Mouse (Mus musculus): Measurements from ENCODE around the gene Otop1. TPM values are rescaled to one million over a fixed set of nuclear protein-coding genes. Genes with fewer than 3 reads are reported as not detected.

Otop1 gene
- polyA plus RNA-seq, 1 experiment: 0.67 TPM

- H3K4me3 ChIP-seq (ENCODE audit: control insufficient read depth, low read depth, low read length): peak overlapping the region; percentile 76
- peaks cover 2% of the 10 kb centered on the region; the same call in 1 of the 2 replicates for H3K4me1 ChIP-seq (ENCODE audit: control insufficient read depth, insufficient read depth, low read length)
- H3K27ac ChIP-seq (ENCODE audit: control insufficient read depth, insufficient read depth, low read depth, low read length): no peak overlapping the region
- no peaks in the 10 kb centered on the region for H3K27me3 ChIP-seq (ENCODE audit: control insufficient read depth, insufficient read depth, low read length)
- TF ChIP-seq POLR2A (IDR thresholded peaks at IDR 0.05; ENCODE audit: control insufficient read depth, low read depth, low read length) (no peak), CTCF (IDR thresholded peaks at IDR 0.05; ENCODE audit: control insufficient read depth, insufficient read depth, insufficient replicate concordance, low read depth, low read length) (no peak)
- no peaks in the 10 kb centered on the region for H3K36me3 ChIP-seq (ENCODE audit: control insufficient read depth, insufficient read depth, low read length)
Observed at GRCm38 (mm10) chr5:38301761-38302411, 26.1 kb downstream of the Otop1 start.

GRCm38 (mm10) chr5:38302651-38303050 lies 26.9 kb downstream of the Otop1 start:
- H3K4me1 ChIP-seq (ENCODE audit: control insufficient read depth, insufficient read depth, low read length): peaks cover 4% of the 10 kb centered on the region; the same call in 1 of the 2 replicates
- no peaks in the 10 kb centered on the region for H3K27me3 ChIP-seq (ENCODE audit: control insufficient read depth, insufficient read depth, low read length)
- TF ChIP-seq CTCF (IDR thresholded peaks at IDR 0.05; ENCODE audit: control insufficient read depth, insufficient read depth, insufficient replicate concordance, low read depth, low read length) (no peak), POLR2A (IDR thresholded peaks at IDR 0.05; ENCODE audit: control insufficient read depth, low read depth, low read length) (no peak)
- H3K36me3 ChIP-seq (ENCODE audit: control insufficient read depth, insufficient read depth, low read length): no peaks in the 10 kb centered on the region
- no peak overlapping the region for H3K27ac ChIP-seq (ENCODE audit: control insufficient read depth, insufficient read depth, low read depth, low read length)
- peak overlapping the region; percentile 76 for H3K4me3 ChIP-seq (ENCODE audit: control insufficient read depth, low read depth, low read length)

GRCm38 (mm10) chr5:38305241-38305640 lies 29.5 kb downstream of the Otop1 start:
- no peak overlapping the region for H3K4me3 ChIP-seq (ENCODE audit: control insufficient read depth, low read depth, low read length)
- H3K36me3 ChIP-seq (ENCODE audit: control insufficient read depth, insufficient read depth, low read length): no peaks in the 10 kb centered on the region
- no peak overlapping the region for H3K27ac ChIP-seq (ENCODE audit: control insufficient read depth, insufficient read depth, low read depth, low read length)
- TF ChIP-seq POLR2A (IDR thresholded peaks at IDR 0.05; ENCODE audit: control insufficient read depth, low read depth, low read length) (no peak), CTCF (IDR thresholded peaks at IDR 0.05; ENCODE audit: control insufficient read depth, insufficient read depth, insufficient replicate concordance, low read depth, low read length) (no peak)
- H3K27me3 ChIP-seq (ENCODE audit: control insufficient read depth, insufficient read depth, low read length): no peaks in the 10 kb centered on the region
- peaks cover 2% of the 10 kb centered on the region; the same call in 1 of the 2 replicates for H3K4me1 ChIP-seq (ENCODE audit: control insufficient read depth, insufficient read depth, low read length)

- peak overlapping the region; percentile 78 for H3K4me3 ChIP-seq (ENCODE audit: control insufficient read depth, low read depth, low read length)
- TF ChIP-seq POLR2A (IDR thresholded peaks at IDR 0.05; ENCODE audit: control insufficient read depth, low read depth, low read length): no peak
- peak; percentile 89 for TF ChIP-seq CTCF (IDR thresholded peaks at IDR 0.05; ENCODE audit: control insufficient read depth, insufficient read depth, insufficient replicate concordance, low read depth, low read length)
- no peaks in the 10 kb centered on the region for H3K36me3 ChIP-seq (ENCODE audit: control insufficient read depth, insufficient read depth, low read length)
- H3K27ac ChIP-seq (ENCODE audit: control insufficient read depth, insufficient read depth, low read depth, low read length): no peak overlapping the region
- peaks cover 2% of the 10 kb centered on the region; the same call in 1 of the 2 replicates for H3K4me1 ChIP-seq (ENCODE audit: control insufficient read depth, insufficient read depth, low read length)
- H3K27me3 ChIP-seq (ENCODE audit: control insufficient read depth, insufficient read depth, low read length): no peaks in the 10 kb centered on the region
Observed at GRCm38 (mm10) chr5:38307255-38308101, 31.7 kb downstream of the Otop1 start.

DNA sequence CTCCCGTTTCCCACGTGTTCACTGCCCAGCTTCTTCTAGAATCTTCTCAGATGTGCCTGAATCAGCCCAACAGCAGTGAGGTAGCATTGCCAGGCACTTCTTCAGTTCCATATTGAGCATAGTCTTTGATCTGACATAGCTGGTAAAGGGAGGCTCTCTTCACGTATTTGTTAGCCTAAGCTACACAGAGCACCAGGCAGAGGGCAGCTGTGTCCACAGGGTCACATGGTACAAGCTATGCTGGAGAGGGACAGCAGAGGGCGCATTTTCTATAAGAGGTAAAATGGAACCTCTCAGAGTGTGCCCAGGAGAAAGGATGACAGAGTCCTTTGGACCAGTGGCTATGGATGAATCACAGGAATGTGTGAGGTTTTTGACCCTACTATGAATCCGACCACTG lies 33.1 kb downstream of the Otop1 start:
- Histone ChIP-seq H3K4me1 (ENCODE audit: control insufficient read depth, insufficient read depth, low read length) (peaks cover 2% of the 10 kb centered on the region; the same call in 1 of the 2 replicates), H3K27ac (ENCODE audit: control insufficient read depth, insufficient read depth, low read depth, low read length) (no peak overlapping the region), H3K27me3 (ENCODE audit: control insufficient read depth, insufficient read depth, low read length) (no peaks in the 10 kb centered on the region), H3K36me3 (ENCODE audit: control insufficient read depth, insufficient read depth, low read length) (no peaks in the 10 kb centered on the region), H3K4me3 (ENCODE audit: control insufficient read depth, low read depth, low read length) (no peak overlapping the region)
- TF ChIP-seq POLR2A (IDR thresholded peaks at IDR 0.05; ENCODE audit: control insufficient read depth, low read depth, low read length): no peak
- TF ChIP-seq CTCF (IDR thresholded peaks at IDR 0.05; ENCODE audit: control insufficient read depth, insufficient read depth, insufficient replicate concordance, low read depth, low read length): peak; percentile 32; the same call in 1 of the 2 replicates

GRCm38 (mm10) chr5:38309795-38310194 lies 34.0 kb downstream of the Otop1 start:
- no peak overlapping the region for H3K27ac ChIP-seq (ENCODE audit: control insufficient read depth, insufficient read depth, low read depth, low read length)
- no peaks in the 10 kb centered on the region for H3K27me3 ChIP-seq (ENCODE audit: control insufficient read depth, insufficient read depth, low read length)
- H3K4me1 ChIP-seq (ENCODE audit: control insufficient read depth, insufficient read depth, low read length): peaks cover 2% of the 10 kb centered on the region; the same call in 1 of the 2 replicates
- TF ChIP-seq POLR2A (IDR thresholded peaks at IDR 0.05; ENCODE audit: control insufficient read depth, low read depth, low read length) (no peak), CTCF (IDR thresholded peaks at IDR 0.05; ENCODE audit: control insufficient read depth, insufficient read depth, insufficient replicate concordance, low read depth, low read length) (no peak)
- H3K4me3 ChIP-seq (ENCODE audit: control insufficient read depth, low read depth, low read length): no peak overlapping the region
- no peaks in the 10 kb centered on the region for H3K36me3 ChIP-seq (ENCODE audit: control insufficient read depth, insufficient read depth, low read length)

Data from testis, adult 2 months (tissue).